Mouse (Mus musculus) bone marrow macrophage, adult 2 months (primary cell): ENCODE data around the gene Ddx5.

ENCODE experiments used
- CTCF ChIP-seq: IDR thresholded peaks from 2 replicates; pipeline ENCODE4 v1.5.1; 2012; ENCODE audit warnings: low read depth, mild to moderate bottlenecking, low read length, moderate library complexity
- POLR2A ChIP-seq: IDR thresholded peaks from 2 replicates; pipeline ENCODE4 v1.6.1; 2012; ENCODE audit warnings: mild to moderate bottlenecking, low read depth, low read length, borderline replicate concordance

DNA sequence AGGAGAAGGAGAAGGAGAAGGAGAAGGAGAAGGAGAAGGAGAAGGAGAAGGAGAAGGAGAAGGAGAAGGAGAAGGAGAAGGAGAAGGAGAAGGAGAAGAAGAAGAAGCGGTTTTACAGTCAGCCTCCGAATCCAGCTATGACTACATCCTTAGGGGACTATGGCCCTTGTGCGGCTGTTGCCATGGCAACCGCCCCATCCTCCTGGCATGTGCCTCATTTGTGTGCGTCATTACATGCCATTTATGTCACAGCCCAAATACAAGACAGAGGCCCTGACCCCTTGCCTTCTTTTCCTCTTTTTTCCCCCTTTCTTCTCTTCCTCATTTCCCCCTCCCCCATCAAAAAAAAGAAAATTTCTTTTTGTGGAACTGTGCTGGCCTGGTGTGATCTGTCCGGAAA lies 47.8 kb downstream of the Ddx5 start:
- TF ChIP-seq CTCF, result no peak
- TF ChIP-seq POLR2A, result no peak
